Comparison of ENCODE assay signal across 8 mouse cellular contexts in the genomic region with DNA sequence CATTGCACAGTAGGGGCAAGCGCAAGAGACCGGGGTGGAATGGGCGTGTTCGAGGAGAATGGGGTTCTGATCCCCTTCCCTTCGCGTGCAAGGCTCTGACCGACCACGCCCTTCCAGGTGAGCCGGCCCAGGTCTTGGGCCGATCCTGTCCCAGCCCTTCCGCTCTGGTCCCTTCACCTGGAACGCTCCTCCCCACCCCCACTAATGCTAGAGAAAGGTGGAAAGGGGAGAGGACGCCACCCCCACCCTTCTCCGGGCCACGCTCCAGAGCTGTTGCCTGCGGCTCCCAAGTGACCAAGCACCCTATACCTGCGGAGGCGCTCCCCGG. TPM values are rescaled to one million over a fixed set of nuclear protein-coding genes. Genes with fewer than 3 reads are reported as not detected.
DNase-seq lines count a peak whose midpoint lies in the region; ATAC-seq lines count a peak whose summit lies in the region.

No protein-coding gene starts in this region.

- ATAC-seq in forebrain, embryonic 13.5 days, result peak; percentile 71

- H3K9me3 ChIP-seq in forebrain, embryonic 13.5 days (replicated peaks), result no peaks in the 10 kb centered on the region

- no peaks in the 10 kb centered on the region for H3K27me3 ChIP-seq in forebrain, embryonic 13.5 days

- H3K4me2 ChIP-seq in forebrain, embryonic 13.5 days, result peak overlapping the region; percentile 98

- peaks cover 27% of the 10 kb centered on the region for H3K4me1 ChIP-seq in forebrain, embryonic 13.5 days

- peak; percentile 45 for DNase-seq in urinary bladder, postnatal 25 days (ENCODE audit: low spot score)
- DNase-seq in urinary bladder, adult 2 months (ENCODE audit: low spot score), result no peak
- DNase-seq in kidney, postnatal 14 days, result peak; percentile 83
- DNase-seq in ovary, postnatal 36 days (ENCODE audit: low spot score), result no peak
- DNase-seq in adrenal gland, adult 18-20 months (ENCODE audit: low spot score in 2 of 2), result no peak
- DNase-seq in MN1 (ENCODE audit: low spot score), result no peak

- peaks cover 39% of the 10 kb centered on the region for H3K36me3 ChIP-seq in forebrain, embryonic 13.5 days (ENCODE audit: poor library complexity, severe bottlenecking)
- H3K36me3 ChIP-seq in macrophage (ENCODE audit: inconsistent target), result peaks cover 21% of the 10 kb centered on the region

- peak overlapping the region; percentile 88 for H3K4me3 ChIP-seq in forebrain, embryonic 13.5 days
- peak overlapping the region; percentile 99 for H3K4me3 ChIP-seq in macrophage (ENCODE audit: inconsistent target)

- H3K27ac ChIP-seq in forebrain, embryonic 13.5 days, result no peak overlapping the region
- H3K27ac ChIP-seq in macrophage, result peak overlapping the region; percentile 48

- H3K9ac ChIP-seq in forebrain, embryonic 13.5 days, result peak overlapping the region; percentile 90

- WGBS in forebrain, embryonic 13.5 days, result under 1% methylated on average over 18 of the region's 19 CpGs
- 1% methylated on average over 19 of the region's 19 CpGs for WGBS in macrophage (ENCODE audit: missing documents)

- peaks cover 20% of the 10 kb centered on the region for H3K79me2 ChIP-seq in macrophage (ENCODE audit: inconsistent target)

RNA-seq across cellular contexts. Expression of a gene that starts 0.4 kb away (rescaled TPM):
- polyA plus RNA-seq in urinary bladder, adult 2 months (2012; rRNA removed), result 71.4 and 74.6 TPM in 2 replicates
- polyA plus RNA-seq in forebrain, embryonic 13.5 days (2015; fragmentation: Nextera tagmentation; extraction: Ambion mirVana), result 89.0 and 95.3 TPM in 2 replicates
- 100 to 1,000 TPM in 1 of 26 experiments, 10 to 100 TPM in 22, 1 to 10 TPM in 3; 4.6 to 147 (median 33.7) TPM for total RNA-seq in macrophage (2018; cell fraction: chromatin; rRNA removed)
- total RNA-seq in macrophage (2018; cell fraction: cytosol; rRNA removed), result 10 to 100 TPM in 24 of 26 experiments, 1 to 10 TPM in 2; 7.9 to 17.8 (median 13.5) TPM
- total RNA-seq in macrophage (2018; cell fraction: nucleus; rRNA removed), result 100 to 1,000 TPM in 2 of 26 experiments, 10 to 100 TPM in 24; 15.1 to 160 (median 31.6) TPM
- polyA plus RNA-seq in macrophage (2018), result 10.2 to 16.8 TPM (median 14.2 TPM) in 3 replicates
- total RNA-seq in adrenal gland, adult 18-20 months (2021), result 10 to 100 TPM; 30.5 to 37.8 TPM

RNA-seq across cellular contexts. Expression of a gene that starts 10.4 kb away (rescaled TPM):
- polyA plus RNA-seq in urinary bladder, adult 2 months (2012; rRNA removed), result 91.3 and 136 TPM in 2 replicates
- polyA plus RNA-seq in forebrain, embryonic 13.5 days (2015; fragmentation: Nextera tagmentation; extraction: Ambion mirVana), result 50.3 and 51.0 TPM in 2 replicates
- 100 to 1,000 TPM in 17 of 26 experiments, 10 to 100 TPM in 9; 57.3 to 161 (median 104) TPM for total RNA-seq in macrophage (2018; cell fraction: chromatin; rRNA removed)
- total RNA-seq in macrophage (2018; cell fraction: cytosol; rRNA removed), result 10 to 100 TPM in 12 of 26 experiments, 1 to 10 TPM in 14; 6.6 to 17.2 (median 9.9) TPM
- total RNA-seq in macrophage (2018; cell fraction: nucleus; rRNA removed), result 100 to 1,000 TPM in 8 of 26 experiments, 10 to 100 TPM in 18; 37.4 to 153 (median 74.8) TPM
- polyA plus RNA-seq in macrophage (2018), result 8.6 to 27.3 TPM (median 12.1 TPM) in 3 replicates
- 10 to 100 TPM; 39.4 to 43.1 TPM for total RNA-seq in adrenal gland, adult 18-20 months (2021)

RNA-seq across cellular contexts. Expression of a gene that starts 17.3 kb away (rescaled TPM):
- polyA plus RNA-seq in urinary bladder, adult 2 months (2012; rRNA removed), result 44.7 and 48.4 TPM in 2 replicates
- polyA plus RNA-seq in forebrain, embryonic 13.5 days (2015; fragmentation: Nextera tagmentation; extraction: Ambion mirVana), result 122 and 125 TPM in 2 replicates
- total RNA-seq in macrophage (2018; cell fraction: chromatin; rRNA removed), result 100 to 1,000 TPM in 11 of 26 experiments, 10 to 100 TPM in 15; 16.1 to 152 (median 79.6) TPM
- total RNA-seq in macrophage (2018; cell fraction: cytosol; rRNA removed), result 10 to 100 TPM in 25 of 26 experiments, 1 to 10 TPM in 1; 9.9 to 31.8 (median 21.5) TPM
- 100 to 1,000 TPM in 2 of 26 experiments, 10 to 100 TPM in 24; 15.2 to 101 (median 51.3) TPM for total RNA-seq in macrophage (2018; cell fraction: nucleus; rRNA removed)
- polyA plus RNA-seq in macrophage (2018), result 17.1 to 34.6 TPM (median 21.1 TPM) in 3 replicates
- total RNA-seq in adrenal gland, adult 18-20 months (2021), result 10 to 100 TPM; 38.5 to 41.8 TPM

RNA-seq across cellular contexts. Expression of a gene that starts 19.3 kb away (rescaled TPM):
- polyA plus RNA-seq in urinary bladder, adult 2 months (2012; rRNA removed), result 110 and 141 TPM in 2 replicates
- polyA plus RNA-seq in forebrain, embryonic 13.5 days (2015; fragmentation: Nextera tagmentation; extraction: Ambion mirVana), result 216 and 221 TPM in 2 replicates
- total RNA-seq in macrophage (2018; cell fraction: chromatin; rRNA removed), result 100 to 1,000 TPM in 5 of 26 experiments, 10 to 100 TPM in 21; 23.3 to 134 (median 69.0) TPM
- 100 to 1,000 TPM in 24 of 26 experiments, 10 to 100 TPM in 2; 92.6 to 136 (median 113) TPM for total RNA-seq in macrophage (2018; cell fraction: cytosol; rRNA removed)
- total RNA-seq in macrophage (2018; cell fraction: nucleus; rRNA removed), result 100 to 1,000 TPM in 5 of 26 experiments, 10 to 100 TPM in 21; 40.2 to 135 (median 71.8) TPM
- polyA plus RNA-seq in macrophage (2018), result 84.3 to 125 TPM (median 122 TPM) in 3 replicates
- total RNA-seq in adrenal gland, adult 18-20 months (2021), result 1,000 to 10,000 TPM in 1 of 2 experiments, 100 to 1,000 TPM in 1; 683 to 1,034 TPM

RNA-seq across cellular contexts. Expression of a gene that starts 20.3 kb away (rescaled TPM):
- polyA plus RNA-seq in urinary bladder, adult 2 months (2012; rRNA removed), result 0.43 and 0.46 TPM in 2 replicates
- polyA plus RNA-seq in forebrain, embryonic 13.5 days (2015; fragmentation: Nextera tagmentation; extraction: Ambion mirVana), result 6.9 and 7.3 TPM in 2 replicates
- total RNA-seq in macrophage (2018; cell fraction: chromatin; rRNA removed), result 10 to 100 TPM in 3 of 26 experiments, 1 to 10 TPM in 5, under 1 TPM in 6, not detected in 12; 0.19 to 61.4 (median 1.3) TPM
- total RNA-seq in macrophage (2018; cell fraction: cytosol; rRNA removed), result 10 to 100 TPM in 1 of 26 experiments, 1 to 10 TPM in 3, under 1 TPM in 17, not detected in 5; 0.03 to 27.9 (median 0.11) TPM
- 10 to 100 TPM in 3 of 26 experiments, 1 to 10 TPM in 3, under 1 TPM in 13, not detected in 7; 0.11 to 67.7 (median 0.33) TPM for total RNA-seq in macrophage (2018; cell fraction: nucleus; rRNA removed)
- polyA plus RNA-seq in macrophage (2018), result 0.04 TPM in 1 of 3 replicates, not detected in the others
- total RNA-seq in adrenal gland, adult 18-20 months (2021), result 1 to 10 TPM; 1.5 to 3.8 TPM

Comparison
In these comparisons a context has a peak if more than half of its experiments do, and no peak if none do; other contexts are left out.
1. DNase-seq: peak in urinary bladder, postnatal 25 days (single experiment) and kidney, postnatal 14 days (single experiment); none in urinary bladder, adult 2 months (single experiment), ovary, postnatal 36 days (single experiment), adrenal gland, adult 18-20 months (0 of 2) and MN1 (single experiment).